Mouse (Mus musculus): ENCODE measurements around the gene Arfgap2. TPM values are rescaled to one million over a fixed set of nuclear protein-coding genes. Genes with fewer than 3 reads are reported as not detected.
"Not testable (repeated sequence)": the region's sequence is repeated elsewhere in the genome, so short reads cannot be mapped to it uniquely, and the experiment has no call there.

The Arfgap2 gene
- polyA plus RNA-seq (2016; fragmentation: Nextera tagmentation; extraction: Ambion mirVana) = 101 and 113 TPM in 2 replicates

- Histone ChIP-seq H3K36me3 (peaks cover 69% of the 10 kb centered on the region), H3K4me3 (peak within 1 kb of the TSS; percentile 88), H3K27me3 (ENCODE audit: low read depth, poor library complexity, severe bottlenecking) (no peaks in the 10 kb centered on the region), H3K4me1 (peaks cover 19% of the 10 kb centered on the region), H3K27ac (peak within 1 kb of the TSS; percentile 95), H3K9me3 (replicated peaks) (no peaks in the 10 kb centered on the region)
- DNase-seq (ENCODE audit: low spot score) = peak; percentile 96
- 2% methylated on average over 72 of the region's 72 CpGs for WGBS
Observed at GRCm38 (mm10) chr2:91264711-91265681, at the start of gene Arfgap2. TSS of gene Arfgap2 (plus strand) at chr2:91264974.

GRCm38 (mm10) chr2:91217032-91217431, 47.7 kb upstream of the Arfgap2 start:
- no peaks in the 10 kb centered on the region for H3K4me1 ChIP-seq
- DNase-seq (ENCODE audit: low spot score) = no peak
- no peak overlapping the region for H3K4me3 ChIP-seq
- H3K27me3 ChIP-seq (ENCODE audit: low read depth, poor library complexity, severe bottlenecking) = no peaks in the 10 kb centered on the region
- H3K36me3 ChIP-seq = peaks cover 52% of the 10 kb centered on the region
- H3K9me3 ChIP-seq (replicated peaks) = no peaks in the 10 kb centered on the region
- 80% methylated on average over 4 of the region's 4 CpGs for WGBS
- no peak overlapping the region for H3K27ac ChIP-seq

- WGBS = 95% methylated on average over 3 of the region's 3 CpGs
- no peak for DNase-seq (ENCODE audit: low spot score)
- Histone ChIP-seq H3K27ac (no peak overlapping the region), H3K36me3 (peaks cover 23% of the 10 kb centered on the region), H3K27me3 (ENCODE audit: low read depth, poor library complexity, severe bottlenecking) (no peaks in the 10 kb centered on the region), H3K9me3 (replicated peaks) (no peaks in the 10 kb centered on the region), H3K4me3 (no peak overlapping the region), H3K4me1 (no peaks in the 10 kb centered on the region)
Observed at GRCm38 (mm10) chr2:91220501-91220900, 44.3 kb upstream of the Arfgap2 start.

- Histone ChIP-seq H3K27ac (no peak overlapping the region), H3K4me1 (no peaks in the 10 kb centered on the region), H3K27me3 (ENCODE audit: low read depth, poor library complexity, severe bottlenecking) (no peaks in the 10 kb centered on the region), H3K36me3 (no peaks in the 10 kb centered on the region; the same call in 1 of the 2 replicates), H3K9me3 (replicated peaks) (no peaks in the 10 kb centered on the region), H3K4me3 (no peak overlapping the region)
- WGBS = 85% methylated on average over 2 of the region's 2 CpGs
- no peak for DNase-seq (ENCODE audit: low spot score)
Observed at GRCm38 (mm10) chr2:91223614-91224013, 41.2 kb upstream of the Arfgap2 start.

- 76% methylated on average over 2 of the region's 2 CpGs for WGBS
- H3K9me3 ChIP-seq (replicated peaks) = no peaks in the 10 kb centered on the region
Observed at GRCm38 (mm10) chr2:91229735-91230134, 35.0 kb upstream of the Arfgap2 start.

GRCm38 (mm10) chr2:91236601-91237510, 27.9 kb upstream of the Arfgap2 start, which contains the start of gene Ddb2:
TSS of gene Ddb2 (minus strand) at chr2:91236982.
- under 1% methylated on average over 48 of the region's 48 CpGs for WGBS

More at GRCm38 (mm10) chr2:91229735-91230134, 35.0 kb upstream of the Arfgap2 start:
- H3K27me3 ChIP-seq (ENCODE audit: low read depth, poor library complexity, severe bottlenecking) = no peaks in the 10 kb centered on the region
- H3K36me3 ChIP-seq = peaks cover 12% of the 10 kb centered on the region
- DNase-seq (ENCODE audit: low spot score) = no peak
- no peak overlapping the region for H3K27ac ChIP-seq
- no peaks in the 10 kb centered on the region for H3K4me1 ChIP-seq
- H3K4me3 ChIP-seq = no peak overlapping the region

GRCm38 (mm10) chr2:91237511-91238080, 27.2 kb upstream of the Arfgap2 start:
- not testable (repeated sequence) for H3K27me3 ChIP-seq (ENCODE audit: low read depth, poor library complexity, severe bottlenecking); H3K4me1 ChIP-seq; H3K9me3 ChIP-seq (replicated peaks); DNase-seq (ENCODE audit: low spot score)
- H3K27ac ChIP-seq = peak overlapping the region; percentile 86
- H3K4me3 ChIP-seq = peak overlapping the region; percentile 61
- whole genome bisulfite sequencing = 32% methylated on average over 4 of the region's 4 CpGs
- H3K36me3 ChIP-seq = peaks cover 12% of the 10 kb centered on the region

More at GRCm38 (mm10) chr2:91236601-91237510, 27.9 kb upstream of the Arfgap2 start, which contains the start of gene Ddb2:
- peak; percentile 100 for DNase-seq (ENCODE audit: low spot score)
- Histone ChIP-seq H3K27me3 (ENCODE audit: low read depth, poor library complexity, severe bottlenecking) (no peaks in the 10 kb centered on the region), H3K27ac (peak within 1 kb of the TSS; percentile 86), H3K4me3 (peak within 1 kb of the TSS; percentile 61), H3K4me1 (peaks cover 8% of the 10 kb centered on the region), H3K9me3 (replicated peaks) (no peaks in the 10 kb centered on the region), H3K36me3 (peaks cover 12% of the 10 kb centered on the region)

- Histone ChIP-seq H3K4me3 (no peak overlapping the region), H3K27ac (no peak overlapping the region), H3K27me3 (ENCODE audit: low read depth, poor library complexity, severe bottlenecking) (no peaks in the 10 kb centered on the region), H3K36me3 (no peaks in the 10 kb centered on the region), H3K9me3 (replicated peaks) (no peaks in the 10 kb centered on the region), H3K4me1 (peaks cover 3% of the 10 kb centered on the region; the same call in 1 of the 2 replicates)
- DNase-seq (ENCODE audit: low spot score) = no peak
- WGBS = 72% methylated on average over 5 of the region's 5 CpGs
Observed at GRCm38 (mm10) chr2:91242547-91242946, 22.2 kb upstream of the Arfgap2 start.

- Histone ChIP-seq H3K36me3 (no peaks in the 10 kb centered on the region), H3K27me3 (ENCODE audit: low read depth, poor library complexity, severe bottlenecking) (no peaks in the 10 kb centered on the region), H3K4me3 (no peak overlapping the region), H3K9me3 (replicated peaks) (no peaks in the 10 kb centered on the region), H3K4me1 (0 out of 2 replicates have a peak, but pooled peaks cover 3% of the 10 kb centered on the region), H3K27ac (peak overlapping the region; percentile 28; the same call in 1 of the 2 replicates)
- no peak for DNase-seq (ENCODE audit: low spot score)
- 75% methylated on average over 3 of the region's 3 CpGs for WGBS
Observed at GRCm38 (mm10) chr2:91243416-91243815, 21.4 kb upstream of the Arfgap2 start.

- Histone ChIP-seq H3K9me3 (replicated peaks) (no peaks in the 10 kb centered on the region), H3K36me3 (no peaks in the 10 kb centered on the region), H3K4me3 (no peak overlapping the region), H3K27me3 (ENCODE audit: low read depth, poor library complexity, severe bottlenecking) (no peaks in the 10 kb centered on the region), H3K27ac (no peak overlapping the region), H3K4me1 (0 out of 2 replicates have a peak, but pooled peaks cover 3% of the 10 kb centered on the region)
- 81% methylated on average over 5 of the region's 5 CpGs for WGBS
- DNase-seq (ENCODE audit: low spot score) = no peak
Observed at GRCm38 (mm10) chr2:91244557-91245228, 20.1 kb upstream of the Arfgap2 start.

GRCm38 (mm10) chr2:91248366-91248765, 16.4 kb upstream of the Arfgap2 start:
- WGBS = 89% methylated on average over 4 of the region's 4 CpGs
- Histone ChIP-seq H3K27me3 (ENCODE audit: low read depth, poor library complexity, severe bottlenecking) (peaks cover 11% of the 10 kb centered on the region), H3K27ac (no peak overlapping the region), H3K4me3 (no peak overlapping the region), H3K4me1 (0 out of 2 replicates have a peak, but pooled peaks cover 5% of the 10 kb centered on the region), H3K36me3 (no peaks in the 10 kb centered on the region), H3K9me3 (replicated peaks) (no peaks in the 10 kb centered on the region)
- no peak for DNase-seq (ENCODE audit: low spot score)

GRCm38 (mm10) chr2:91252001-91252400, 12.8 kb upstream of the Arfgap2 start:
- no peak overlapping the region for H3K27ac ChIP-seq
- no peak overlapping the region for H3K4me3 ChIP-seq
- H3K27me3 ChIP-seq (ENCODE audit: low read depth, poor library complexity, severe bottlenecking) = peaks cover 43% of the 10 kb centered on the region
- no peak for DNase-seq (ENCODE audit: low spot score)
- peaks cover 31% of the 10 kb centered on the region for H3K4me1 ChIP-seq
- H3K36me3 ChIP-seq = no peaks in the 10 kb centered on the region
- H3K9me3 ChIP-seq (replicated peaks) = no peaks in the 10 kb centered on the region
- 75% methylated on average over 4 of the region's 4 CpGs for WGBS
